Mouse (Mus musculus): ENCODE measurements around the gene 2410137M14Rik. TPM values are rescaled to one million over a fixed set of nuclear protein-coding genes. Genes with fewer than 3 reads are reported as not detected.

The 2410137M14Rik gene
- polyA plus RNA-seq (2014; fragmentation: Illumina TruSeq; extraction: RNeasy Lipid Tissue Mini Kit (QIAGEN cat#74804); ENCODE audit: low replicate concordance): not detected

DNA sequence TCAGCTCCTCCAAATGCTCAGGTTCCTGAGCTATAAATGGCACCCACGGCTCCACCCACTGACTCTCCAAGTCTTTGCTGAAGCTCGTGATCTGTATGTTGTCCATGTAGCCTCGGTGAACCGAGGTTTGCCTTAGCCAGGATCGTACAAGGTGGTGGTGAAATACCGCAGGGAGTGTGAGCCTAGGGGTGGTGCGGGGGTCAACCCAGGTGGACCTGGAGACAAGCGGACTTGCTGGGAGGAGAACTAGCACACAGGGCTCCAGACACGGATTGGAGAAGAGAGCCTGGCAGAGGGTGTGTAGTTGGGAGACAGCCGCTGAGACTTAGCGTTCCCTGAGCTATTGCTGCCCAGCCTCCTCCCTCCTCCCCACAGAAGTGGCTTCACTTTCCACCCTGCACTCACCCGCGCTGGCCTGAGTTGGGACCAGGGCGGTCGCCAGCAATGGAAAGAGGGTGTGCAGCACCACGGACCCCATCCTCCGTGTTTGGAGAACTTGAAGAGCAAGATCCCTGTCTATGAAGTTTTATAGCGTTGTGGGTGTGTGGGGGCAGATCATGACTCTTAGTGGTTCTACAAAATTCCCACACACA lies at the start of gene 2410137M14Rik:
Gene 2410137M14Rik (minus strand): TSS at position 17 of the 593 bp plus-strand sequence.

DNA sequence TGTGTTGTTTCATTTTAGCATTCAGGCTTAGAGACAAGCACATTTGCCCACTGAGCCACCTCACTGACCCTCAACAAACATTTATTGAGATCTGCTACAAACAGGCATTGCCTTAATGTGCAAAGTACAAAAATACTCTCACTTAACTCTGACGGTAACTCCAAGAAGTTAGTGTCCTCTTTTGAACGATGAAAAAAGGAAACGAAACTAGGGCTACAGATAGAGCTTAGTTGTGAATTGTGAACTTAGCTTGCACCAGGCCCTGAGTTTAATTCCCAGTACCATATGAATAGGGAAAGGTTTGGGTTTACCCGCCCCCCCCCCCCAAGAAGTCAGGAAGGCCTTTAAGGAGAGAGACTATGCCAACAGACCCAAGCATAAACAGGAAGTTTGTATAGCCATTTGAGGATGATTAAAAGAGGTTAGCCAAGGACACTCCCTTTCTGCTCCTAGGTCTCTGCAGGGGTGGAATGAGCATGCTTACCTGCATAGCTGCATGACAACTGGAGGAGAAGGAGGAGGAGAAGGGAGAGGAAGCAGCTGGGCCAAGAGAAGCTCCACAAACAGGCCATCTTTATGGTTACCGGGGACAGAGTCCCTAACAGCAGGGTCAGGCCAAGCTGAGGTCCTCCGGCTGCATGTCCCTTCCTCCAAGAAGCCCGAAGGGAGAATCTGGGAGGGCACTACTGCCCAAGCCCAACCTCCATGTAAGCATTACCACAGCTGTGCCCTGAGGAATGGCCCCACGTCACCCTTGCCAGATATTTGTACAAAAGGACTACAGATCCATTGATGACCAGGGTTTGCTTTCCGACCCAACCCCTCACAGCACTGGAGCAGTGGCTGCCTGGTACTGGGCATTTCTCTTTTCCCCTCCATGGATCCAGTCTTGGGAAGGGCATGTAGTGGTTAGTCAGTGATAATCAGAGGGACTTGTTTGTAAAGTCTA lies 41.9 kb upstream of the 2410137M14Rik start, which contains the start of gene Mog:
Gene Mog (minus strand): TSS at position 771 of the 949 bp plus-strand sequence.

GRCm38 (mm10) chr17:37000863-37001262 lies 19.8 kb upstream of the 2410137M14Rik start, which contains the start of gene Zfp57:
Gene Zfp57 (plus strand): TSS chr17:37001163.

DNA sequence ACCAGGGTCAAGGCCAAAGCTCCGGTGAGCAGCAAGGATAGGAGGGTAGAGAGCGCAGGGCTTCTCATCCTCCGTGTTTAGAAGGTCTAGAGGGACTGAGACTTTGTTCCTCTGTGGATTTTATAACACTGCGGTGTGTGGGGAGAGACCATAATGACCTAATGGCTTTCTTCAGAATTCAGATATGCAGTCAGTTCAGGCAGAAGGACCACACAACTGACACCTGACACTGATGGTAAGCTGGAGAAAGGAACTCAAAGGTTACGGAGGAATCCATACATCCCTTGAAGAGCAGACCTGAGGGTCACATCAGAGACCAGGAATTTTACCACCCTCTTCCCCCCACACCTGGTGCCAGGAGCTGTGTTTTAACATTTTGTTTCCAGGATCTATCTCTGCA lies 8.4 kb upstream of the 2410137M14Rik start, which contains the start of gene H2-M5:
Gene H2-M5 (minus strand): TSS at position 101 of the 400 bp plus-strand sequence.

DNA sequence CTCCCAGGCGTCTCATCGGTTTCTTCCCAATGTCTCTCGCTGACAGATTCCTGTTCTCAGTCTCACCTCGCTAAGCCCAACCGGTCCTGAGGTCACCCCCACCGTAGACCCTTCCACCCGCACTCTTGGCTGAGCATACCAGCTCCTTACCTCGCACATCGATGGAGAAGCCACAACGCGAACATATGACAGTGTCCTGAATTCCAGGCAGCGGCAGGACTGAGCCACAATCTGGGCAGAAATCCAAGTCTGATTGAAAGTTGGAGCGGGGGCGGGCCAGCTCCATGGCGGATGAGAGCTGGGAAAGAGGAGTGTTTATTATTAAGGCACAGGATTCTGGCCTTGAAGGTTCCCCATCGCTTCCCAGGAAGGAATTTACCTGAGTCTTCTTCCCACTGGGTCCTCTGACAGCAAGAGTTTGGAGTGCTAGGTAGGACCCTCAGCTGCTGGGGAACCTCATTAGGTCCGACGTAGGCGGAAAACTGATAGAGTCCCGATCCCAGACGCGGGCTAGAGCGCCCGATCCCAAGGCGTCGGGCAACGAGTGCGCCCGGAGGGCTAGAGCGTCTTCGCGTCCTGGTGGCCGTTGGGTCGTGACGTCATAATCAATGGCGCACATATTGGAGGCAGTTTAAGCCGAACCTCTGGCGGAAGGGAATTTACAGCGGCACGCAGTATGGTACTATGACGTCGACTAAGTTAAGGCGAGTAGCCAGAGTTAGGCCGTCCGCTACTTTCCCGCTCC lies 22.9 kb downstream of the 2410137M14Rik start, which contains the start of the genes Znrd1 and Znrd1as:
Gene Znrd1 (minus strand): TSS at position 561 of the 745 bp plus-strand sequence.
Gene Znrd1as (plus strand): TSS at position 594 of the 745 bp plus-strand sequence.

DNA sequence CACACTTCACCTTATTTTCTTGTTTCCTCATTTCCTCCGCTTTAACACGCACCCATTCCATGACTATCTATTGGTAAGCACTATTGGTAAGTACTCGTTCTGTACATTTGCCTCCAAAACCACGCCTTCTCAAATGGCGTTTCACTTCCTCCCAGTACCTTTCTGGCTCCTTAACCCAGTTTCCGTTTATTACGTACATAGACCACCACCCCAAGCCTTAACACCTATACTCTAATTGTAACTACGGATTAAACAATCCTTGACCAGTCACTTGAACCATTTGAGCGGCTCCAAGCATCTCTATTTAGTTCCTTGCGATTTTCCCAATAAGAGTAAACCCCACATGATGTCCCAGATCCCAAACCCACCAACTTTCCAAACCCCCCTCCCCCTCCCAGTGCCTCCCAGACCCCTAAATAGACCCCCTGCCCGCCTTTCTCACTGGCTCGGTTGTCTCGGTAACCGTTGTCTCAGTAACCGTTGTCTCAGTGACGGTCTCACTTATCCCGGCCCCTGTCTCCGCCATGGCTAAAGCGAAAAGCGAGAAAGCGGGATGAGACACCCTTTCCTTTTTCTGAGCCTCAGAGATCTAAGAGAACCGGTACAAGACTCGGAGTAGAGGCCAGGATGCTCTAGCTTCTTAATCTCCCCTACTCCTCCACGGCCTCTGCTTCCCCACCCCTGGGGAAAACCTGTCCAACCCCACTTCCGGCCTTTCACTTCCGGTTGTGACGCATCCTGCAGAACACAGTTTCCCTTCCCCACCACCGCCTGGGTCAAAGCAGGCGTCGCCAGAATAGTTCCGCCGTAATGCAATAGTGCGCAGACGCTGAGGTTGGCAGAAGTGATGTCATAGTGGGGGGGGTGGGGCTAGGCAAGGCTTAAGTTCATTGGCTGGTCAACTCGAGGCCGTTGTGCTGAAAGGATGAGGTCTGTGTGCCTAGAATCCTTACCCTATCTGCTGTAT lies 29.8 kb downstream of the 2410137M14Rik start, which contains the start of gene Ppp1r11:
Gene Ppp1r11 (minus strand): TSS at position 761 of the 967 bp plus-strand sequence.

DNA sequence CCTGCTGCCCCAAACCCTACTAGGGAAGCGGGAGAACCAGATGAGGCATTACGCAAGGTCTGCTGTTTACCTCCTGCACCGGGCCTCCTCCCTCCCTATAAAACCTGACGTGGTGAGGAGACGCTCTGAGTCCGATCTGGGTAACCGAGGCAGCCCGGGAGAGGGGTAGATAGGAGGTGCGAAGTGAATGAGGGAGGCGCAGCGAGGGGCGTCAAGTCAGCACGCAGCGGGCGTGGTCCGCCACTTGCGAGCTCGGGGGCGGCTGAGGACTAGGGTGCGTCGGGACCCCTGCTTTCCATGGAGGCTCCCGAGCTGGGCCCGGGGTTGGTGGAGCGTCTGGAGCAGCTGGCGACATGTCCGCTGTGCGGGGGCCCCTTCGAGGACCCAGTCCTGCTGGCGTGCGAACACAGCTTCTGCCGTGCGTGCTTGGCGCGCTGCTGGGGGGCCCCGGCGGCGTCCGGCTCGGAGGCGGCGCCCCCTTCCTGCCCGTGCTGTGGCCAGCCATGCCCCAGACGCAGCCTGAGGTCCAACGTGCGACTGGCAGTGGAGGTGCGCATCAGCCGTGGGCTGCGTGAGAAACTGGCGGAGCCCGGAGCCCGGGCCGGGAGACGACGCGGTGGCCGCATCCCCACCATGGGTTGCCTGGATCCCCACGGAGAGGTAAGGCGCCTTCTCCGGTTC lies 38.1 kb downstream of the 2410137M14Rik start, which contains the start of gene Rnf39:
Gene Rnf39 (plus strand): TSS at position 128 of the 681 bp plus-strand sequence.

Other genes starting within 250 kb of the 2410137M14Rik start
- gene H2-M10.5, start 208.3 kb downstream of the 2410137M14Rik start, polyA plus RNA-seq (2014; fragmentation: Illumina TruSeq; extraction: RNeasy Lipid Tissue Mini Kit (QIAGEN cat#74804); ENCODE audit: low replicate concordance): not detected
- gene H2-M10.6, start 169.1 kb downstream of the 2410137M14Rik start, polyA plus RNA-seq (2014; fragmentation: Illumina TruSeq; extraction: RNeasy Lipid Tissue Mini Kit (QIAGEN cat#74804); ENCODE audit: low replicate concordance): not detected
- 29.4 TPM for gene Trim26, start 144.1 kb downstream of the 2410137M14Rik start, polyA plus RNA-seq (2014; fragmentation: Illumina TruSeq; extraction: RNeasy Lipid Tissue Mini Kit (QIAGEN cat#74804); ENCODE audit: low replicate concordance)
- gene Trim15, start 114.0 kb downstream of the 2410137M14Rik start, polyA plus RNA-seq (2014; fragmentation: Illumina TruSeq; extraction: RNeasy Lipid Tissue Mini Kit (QIAGEN cat#74804); ENCODE audit: low replicate concordance): 9.4 TPM
- not detected for gene Trim10, start 111.7 kb downstream of the 2410137M14Rik start, polyA plus RNA-seq (2014; fragmentation: Illumina TruSeq; extraction: RNeasy Lipid Tissue Mini Kit (QIAGEN cat#74804); ENCODE audit: low replicate concordance)
- 86.2 TPM for gene Trim40, start 91.1 kb downstream of the 2410137M14Rik start, polyA plus RNA-seq (2014; fragmentation: Illumina TruSeq; extraction: RNeasy Lipid Tissue Mini Kit (QIAGEN cat#74804); ENCODE audit: low replicate concordance)
- gene Trim31, start 83.1 kb downstream of the 2410137M14Rik start, polyA plus RNA-seq (2014; fragmentation: Illumina TruSeq; extraction: RNeasy Lipid Tissue Mini Kit (QIAGEN cat#74804); ENCODE audit: low replicate concordance): 166 TPM
- gene Rnf39, start 38.3 kb downstream of the 2410137M14Rik start, polyA plus RNA-seq (2014; fragmentation: Illumina TruSeq; extraction: RNeasy Lipid Tissue Mini Kit (QIAGEN cat#74804); ENCODE audit: low replicate concordance): 1.1 TPM
- gene Ppp1r11, start 29.5 kb downstream of the 2410137M14Rik start, polyA plus RNA-seq (2014; fragmentation: Illumina TruSeq; extraction: RNeasy Lipid Tissue Mini Kit (QIAGEN cat#74804); ENCODE audit: low replicate concordance): 5.3 TPM
- gene Znrd1, start 22.7 kb downstream of the 2410137M14Rik start, polyA plus RNA-seq (2014; fragmentation: Illumina TruSeq; extraction: RNeasy Lipid Tissue Mini Kit (QIAGEN cat#74804); ENCODE audit: low replicate concordance): 18.8 TPM
- gene Znrd1as, start 22.6 kb downstream of the 2410137M14Rik start, polyA plus RNA-seq (2014; fragmentation: Illumina TruSeq; extraction: RNeasy Lipid Tissue Mini Kit (QIAGEN cat#74804); ENCODE audit: low replicate concordance): 17.6 TPM
- gene H2-M5, start 8.3 kb upstream of the 2410137M14Rik start, polyA plus RNA-seq (2014; fragmentation: Illumina TruSeq; extraction: RNeasy Lipid Tissue Mini Kit (QIAGEN cat#74804); ENCODE audit: low replicate concordance): not detected
- 3.6 TPM for gene Zfp57, start 19.9 kb upstream of the 2410137M14Rik start, polyA plus RNA-seq (2014; fragmentation: Illumina TruSeq; extraction: RNeasy Lipid Tissue Mini Kit (QIAGEN cat#74804); ENCODE audit: low replicate concordance)
- not detected for gene Mog, start 42.2 kb upstream of the 2410137M14Rik start, polyA plus RNA-seq (2014; fragmentation: Illumina TruSeq; extraction: RNeasy Lipid Tissue Mini Kit (QIAGEN cat#74804); ENCODE audit: low replicate concordance)
- 14.3 TPM for gene Gabbr1, start 64.7 kb upstream of the 2410137M14Rik start, polyA plus RNA-seq (2014; fragmentation: Illumina TruSeq; extraction: RNeasy Lipid Tissue Mini Kit (QIAGEN cat#74804); ENCODE audit: low replicate concordance)
- not detected for gene Olfr90, start 107.3 kb upstream of the 2410137M14Rik start, polyA plus RNA-seq (2014; fragmentation: Illumina TruSeq; extraction: RNeasy Lipid Tissue Mini Kit (QIAGEN cat#74804); ENCODE audit: low replicate concordance)
- gene Olfr91, start 117.0 kb upstream of the 2410137M14Rik start, polyA plus RNA-seq (2014; fragmentation: Illumina TruSeq; extraction: RNeasy Lipid Tissue Mini Kit (QIAGEN cat#74804); ENCODE audit: low replicate concordance): not detected
- not detected for gene Olfr92, start 138.9 kb upstream of the 2410137M14Rik start, polyA plus RNA-seq (2014; fragmentation: Illumina TruSeq; extraction: RNeasy Lipid Tissue Mini Kit (QIAGEN cat#74804); ENCODE audit: low replicate concordance)
- not detected for gene Olfr93, start 180.3 kb upstream of the 2410137M14Rik start, polyA plus RNA-seq (2014; fragmentation: Illumina TruSeq; extraction: RNeasy Lipid Tissue Mini Kit (QIAGEN cat#74804); ENCODE audit: low replicate concordance)
- gene Ubd, start 212.7 kb upstream of the 2410137M14Rik start, polyA plus RNA-seq (2014; fragmentation: Illumina TruSeq; extraction: RNeasy Lipid Tissue Mini Kit (QIAGEN cat#74804); ENCODE audit: low replicate concordance): 7.5 TPM
- gene Olfr94, start 219.8 kb upstream of the 2410137M14Rik start, polyA plus RNA-seq (2014; fragmentation: Illumina TruSeq; extraction: RNeasy Lipid Tissue Mini Kit (QIAGEN cat#74804); ENCODE audit: low replicate concordance): not detected
- not detected for gene Olfr95, start 231.9 kb upstream of the 2410137M14Rik start, polyA plus RNA-seq (2014; fragmentation: Illumina TruSeq; extraction: RNeasy Lipid Tissue Mini Kit (QIAGEN cat#74804); ENCODE audit: low replicate concordance)
- not detected for gene Olfr96, start 238.9 kb upstream of the 2410137M14Rik start, polyA plus RNA-seq (2014; fragmentation: Illumina TruSeq; extraction: RNeasy Lipid Tissue Mini Kit (QIAGEN cat#74804); ENCODE audit: low replicate concordance)